Mouse (Mus musculus): ENCODE measurements around the gene Tbc1d8. TPM values are rescaled to one million over a fixed set of nuclear protein-coding genes. Genes with fewer than 3 reads are reported as not detected.

Gene Tbc1d8
- polyA plus RNA-seq, 1 experiment: 5.8 TPM

- peaks cover 28% of the 10 kb centered on the region for H3K79me2 ChIP-seq (ENCODE audit: control insufficient read depth, insufficient read depth)
- TF ChIP-seq E2F4 (IDR thresholded peaks at IDR 0.05; ENCODE audit: insufficient read depth) (no peak), POLR2A (IDR thresholded peaks at IDR 0.05; ENCODE audit: insufficient read length, low read depth) (peak; percentile 65), MYOG (IDR thresholded peaks at IDR 0.05; ENCODE audit: control insufficient read depth in 1 of 3, insufficient read depth in 1 of 3, insufficient read length in 2 of 3, low read depth in 2 of 3) (no peak), USF1 (IDR thresholded peaks at IDR 0.05; ENCODE audit: low read depth) (peak; percentile 56)
- no peaks in the 10 kb centered on the region for H3K27me3 ChIP-seq (ENCODE audit: control insufficient read depth, insufficient read depth, insufficient read length)
- peak within 1 kb of the TSS; percentile 72 for H3K4me3 ChIP-seq
- peak within 1 kb of the TSS; percentile 96 for H3K4me2 ChIP-seq (ENCODE audit: low read depth)
- peaks cover 27% of the 10 kb centered on the region for H3K36me3 ChIP-seq (ENCODE audit: control insufficient read depth, insufficient read depth)
- H3ac ChIP-seq (ENCODE audit: control insufficient read depth, insufficient read length): peak within 1 kb of the TSS; percentile 19
These were observed 110.8 kb downstream of the Tbc1d8 start, which contains the start of gene Rpl31 for GRCm38 (mm10) chr1:39367601-39368266. TSS of gene Rpl31 (plus strand) at chr1:39367842.

GRCm38 (mm10) chr1:39367045-39367444 is 111.5 kb downstream of the Tbc1d8 start:
- H3K4me2 ChIP-seq (ENCODE audit: low read depth): peak overlapping the region; percentile 77
- peaks cover 28% of the 10 kb centered on the region for H3K79me2 ChIP-seq (ENCODE audit: control insufficient read depth, insufficient read depth)
- TF ChIP-seq MYOG (IDR thresholded peaks at IDR 0.05; ENCODE audit: control insufficient read depth in 1 of 3, insufficient read depth in 1 of 3, insufficient read length in 2 of 3, low read depth in 2 of 3) (no peak), E2F4 (IDR thresholded peaks at IDR 0.05; ENCODE audit: insufficient read depth) (no peak)
- peak overlapping the region; percentile 72 for H3K4me3 ChIP-seq
- no peak overlapping the region for H3ac ChIP-seq (ENCODE audit: control insufficient read depth, insufficient read length)
- H3K27me3 ChIP-seq (ENCODE audit: control insufficient read depth, insufficient read depth, insufficient read length): no peaks in the 10 kb centered on the region
- H3K36me3 ChIP-seq (ENCODE audit: control insufficient read depth, insufficient read depth): peaks cover 22% of the 10 kb centered on the region

- H3K79me2 ChIP-seq (ENCODE audit: control insufficient read depth, insufficient read depth): peaks cover 28% of the 10 kb centered on the region
- H3K4me2 ChIP-seq (ENCODE audit: low read depth): no peak overlapping the region
- no peak overlapping the region for H3K4me3 ChIP-seq
- TF ChIP-seq TCF12 (IDR thresholded peaks at IDR 0.05; ENCODE audit: insufficient read depth, poor library complexity, severe bottlenecking) (no peak), POLR2A (IDR thresholded peaks at IDR 0.05; ENCODE audit: insufficient read length, low read depth) (no peak), REST (IDR thresholded peaks at IDR 0.05; ENCODE audit: insufficient read depth, insufficient read length) (no peak), MAX (IDR thresholded peaks at IDR 0.05; ENCODE audit: low read depth) (no peak), SRF (IDR thresholded peaks at IDR 0.05; ENCODE audit: control insufficient read depth, insufficient read length, low read depth) (no peak), MYOG (IDR thresholded peaks at IDR 0.05; ENCODE audit: control insufficient read depth in 1 of 3, insufficient read depth in 1 of 3, insufficient read length in 2 of 3, low read depth in 2 of 3) (no peak), USF1 (IDR thresholded peaks at IDR 0.05; ENCODE audit: low read depth) (no peak), CEBPB (IDR thresholded peaks at IDR 0.05; ENCODE audit: insufficient read depth, poor library complexity, severe bottlenecking) (no peak), E2F4 (IDR thresholded peaks at IDR 0.05; ENCODE audit: insufficient read depth) (no peak), POLR2AphosphoS2 (IDR thresholded peaks at IDR 0.05; ENCODE audit: insufficient read length, low read depth) (no peak), TCF3 (IDR thresholded peaks at IDR 0.05; ENCODE audit: insufficient read length, low read depth) (no peak), MYOD1 (IDR thresholded peaks at IDR 0.05; ENCODE audit: control insufficient read depth in 1 of 3, insufficient read length in 2 of 3, low read depth in 2 of 3) (no peak)
- H3ac ChIP-seq (ENCODE audit: control insufficient read depth, insufficient read length): no peak overlapping the region
- peaks cover 5% of the 10 kb centered on the region for H3K27me3 ChIP-seq (ENCODE audit: control insufficient read depth, insufficient read depth, insufficient read length)
- H3K36me3 ChIP-seq (ENCODE audit: control insufficient read depth, insufficient read depth): peaks cover 8% of the 10 kb centered on the region
These were observed 113.0 kb downstream of the Tbc1d8 start for GRCm38 (mm10) chr1:39365562-39365961.

GRCm38 (mm10) chr1:39362515-39362893 is 116.1 kb downstream of the Tbc1d8 start:
- Histone ChIP-seq H3K36me3 (ENCODE audit: control insufficient read depth, insufficient read depth) (no peaks in the 10 kb centered on the region), H3K79me2 (ENCODE audit: control insufficient read depth, insufficient read depth) (no peaks in the 10 kb centered on the region), H3K4me2 (ENCODE audit: low read depth) (no peak overlapping the region), H3ac (ENCODE audit: control insufficient read depth, insufficient read length) (no peak overlapping the region), H3K4me3 (no peak overlapping the region), H3K27me3 (ENCODE audit: control insufficient read depth, insufficient read depth, insufficient read length) (peaks cover 17% of the 10 kb centered on the region)
- TF ChIP-seq USF1 (IDR thresholded peaks at IDR 0.05; ENCODE audit: low read depth): no peak
- TF ChIP-seq TCF3 (IDR thresholded peaks at IDR 0.05; ENCODE audit: insufficient read length, low read depth): no peak
- TF ChIP-seq SRF (IDR thresholded peaks at IDR 0.05; ENCODE audit: control insufficient read depth, insufficient read length, low read depth): no peak
- no peak for TF ChIP-seq POLR2AphosphoS2 (IDR thresholded peaks at IDR 0.05; ENCODE audit: insufficient read length, low read depth)
- no peak for TF ChIP-seq CEBPB (IDR thresholded peaks at IDR 0.05; ENCODE audit: insufficient read depth, poor library complexity, severe bottlenecking)
- TF ChIP-seq MAX (IDR thresholded peaks at IDR 0.05; ENCODE audit: low read depth): no peak
- no peak for TF ChIP-seq MYOD1 (IDR thresholded peaks at IDR 0.05; ENCODE audit: control insufficient read depth in 1 of 3, insufficient read length in 2 of 3, low read depth in 2 of 3)
- no peak for TF ChIP-seq TCF12 (IDR thresholded peaks at IDR 0.05; ENCODE audit: insufficient read depth, poor library complexity, severe bottlenecking)
- TF ChIP-seq E2F4 (IDR thresholded peaks at IDR 0.05; ENCODE audit: insufficient read depth): no peak
- TF ChIP-seq MYOG (IDR thresholded peaks at IDR 0.05; ENCODE audit: control insufficient read depth in 1 of 3, insufficient read depth in 1 of 3, insufficient read length in 2 of 3, low read depth in 2 of 3): no peak
- TF ChIP-seq POLR2A (IDR thresholded peaks at IDR 0.05; ENCODE audit: insufficient read length, low read depth): no peak
- TF ChIP-seq REST (IDR thresholded peaks at IDR 0.05; ENCODE audit: insufficient read depth, insufficient read length): no peak

DNA sequence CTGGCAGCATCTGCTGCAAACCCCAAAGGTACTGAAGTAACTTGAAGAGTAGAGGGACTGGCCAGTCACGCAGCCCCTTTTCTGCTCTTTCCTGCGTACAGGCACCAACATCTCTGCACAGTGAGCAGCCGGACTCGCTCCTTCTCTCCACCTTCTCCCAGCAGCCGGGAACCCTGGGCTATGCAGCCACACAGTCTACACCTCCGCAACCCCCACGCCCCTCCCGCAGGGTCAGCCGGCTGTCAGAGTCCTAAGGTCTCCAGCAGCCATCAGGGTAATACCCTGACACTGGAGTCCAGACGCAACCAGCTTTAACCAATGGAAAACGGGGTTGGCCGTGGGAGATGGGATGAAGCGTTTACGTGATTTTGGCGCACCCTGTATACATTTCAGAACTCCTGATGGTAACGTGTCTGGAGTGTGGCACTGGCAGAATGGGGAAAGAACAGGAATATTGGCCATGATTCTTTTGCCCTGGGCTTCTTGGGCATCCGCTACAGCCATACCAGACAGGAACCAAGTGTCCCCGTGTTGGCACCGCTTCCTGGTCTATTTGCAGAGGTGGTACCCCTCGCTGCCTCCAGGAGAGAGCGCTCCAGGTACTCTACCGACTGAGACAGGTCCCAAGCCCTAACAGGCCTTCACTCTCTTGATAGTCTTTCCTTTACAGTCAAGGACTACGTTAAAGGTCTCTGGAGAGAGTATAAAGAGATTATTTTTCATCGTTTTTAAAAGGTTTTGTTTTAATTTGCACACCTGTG is 116.6 kb downstream of the Tbc1d8 start:
- no peak overlapping the region for H3K4me3 ChIP-seq
- no peaks in the 10 kb centered on the region for H3K36me3 ChIP-seq (ENCODE audit: control insufficient read depth, insufficient read depth)
- H3K4me2 ChIP-seq (ENCODE audit: low read depth): no peak overlapping the region
- H3K27me3 ChIP-seq (ENCODE audit: control insufficient read depth, insufficient read depth, insufficient read length): peaks cover 19% of the 10 kb centered on the region
- H3ac ChIP-seq (ENCODE audit: control insufficient read depth, insufficient read length): no peak overlapping the region
- TF ChIP-seq TCF3 (IDR thresholded peaks at IDR 0.05; ENCODE audit: insufficient read length, low read depth): no peak
- no peak for TF ChIP-seq MYOG (IDR thresholded peaks at IDR 0.05; ENCODE audit: control insufficient read depth in 1 of 3, insufficient read depth in 1 of 3, insufficient read length in 2 of 3, low read depth in 2 of 3)
- TF ChIP-seq CEBPB (IDR thresholded peaks at IDR 0.05; ENCODE audit: insufficient read depth, poor library complexity, severe bottlenecking): no peak
- TF ChIP-seq TCF12 (IDR thresholded peaks at IDR 0.05; ENCODE audit: insufficient read depth, poor library complexity, severe bottlenecking): no peak
- TF ChIP-seq E2F4 (IDR thresholded peaks at IDR 0.05; ENCODE audit: insufficient read depth): no peak
- no peak for TF ChIP-seq USF1 (IDR thresholded peaks at IDR 0.05; ENCODE audit: low read depth)
- TF ChIP-seq MAX (IDR thresholded peaks at IDR 0.05; ENCODE audit: low read depth): no peak
- TF ChIP-seq MYOD1 (IDR thresholded peaks at IDR 0.05; ENCODE audit: control insufficient read depth in 1 of 3, insufficient read length in 2 of 3, low read depth in 2 of 3): no peak
- no peaks in the 10 kb centered on the region for H3K79me2 ChIP-seq (ENCODE audit: control insufficient read depth, insufficient read depth)

Data from myocyte (in vitro differentiated cells).